Mouse (Mus musculus): ENCODE results near the gene Osbpl7.

Gene Osbpl7

DNA sequence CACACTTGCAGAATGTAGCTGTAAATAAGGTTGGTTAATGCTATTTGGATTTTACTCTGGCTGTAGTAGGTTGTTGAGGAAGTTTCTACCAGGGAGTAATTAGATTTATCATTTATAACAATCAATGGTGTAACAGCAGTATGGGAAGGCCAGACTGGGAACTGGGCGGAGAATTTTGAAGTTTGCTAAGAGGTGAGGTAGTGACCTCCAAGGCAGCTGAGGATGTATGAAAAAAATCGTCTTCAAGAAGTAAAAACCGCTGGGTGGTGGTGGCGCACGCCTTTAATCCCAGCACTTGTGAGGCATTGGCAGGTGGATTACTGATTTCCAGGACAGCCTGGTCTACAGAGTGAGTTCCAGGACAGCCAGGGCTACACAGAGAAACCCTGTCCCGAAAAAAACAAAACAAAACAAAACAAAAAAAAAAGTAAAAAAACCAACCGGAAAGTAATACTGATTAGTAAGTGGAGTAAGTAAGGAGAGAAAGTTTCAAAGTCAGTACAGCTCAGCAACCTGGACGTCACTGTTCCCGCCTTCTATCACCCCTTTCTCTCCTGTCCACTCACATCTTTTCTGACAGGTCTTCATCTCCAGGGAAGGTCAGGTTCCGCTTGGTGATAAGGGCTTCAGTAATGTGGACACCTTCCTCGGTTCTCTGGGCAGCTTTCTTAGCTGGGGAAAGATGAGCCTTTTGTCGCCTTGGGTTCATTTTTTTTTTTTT is 10.0 kb upstream of the Osbpl7 start:
- no peak for DNase-seq

DNA sequence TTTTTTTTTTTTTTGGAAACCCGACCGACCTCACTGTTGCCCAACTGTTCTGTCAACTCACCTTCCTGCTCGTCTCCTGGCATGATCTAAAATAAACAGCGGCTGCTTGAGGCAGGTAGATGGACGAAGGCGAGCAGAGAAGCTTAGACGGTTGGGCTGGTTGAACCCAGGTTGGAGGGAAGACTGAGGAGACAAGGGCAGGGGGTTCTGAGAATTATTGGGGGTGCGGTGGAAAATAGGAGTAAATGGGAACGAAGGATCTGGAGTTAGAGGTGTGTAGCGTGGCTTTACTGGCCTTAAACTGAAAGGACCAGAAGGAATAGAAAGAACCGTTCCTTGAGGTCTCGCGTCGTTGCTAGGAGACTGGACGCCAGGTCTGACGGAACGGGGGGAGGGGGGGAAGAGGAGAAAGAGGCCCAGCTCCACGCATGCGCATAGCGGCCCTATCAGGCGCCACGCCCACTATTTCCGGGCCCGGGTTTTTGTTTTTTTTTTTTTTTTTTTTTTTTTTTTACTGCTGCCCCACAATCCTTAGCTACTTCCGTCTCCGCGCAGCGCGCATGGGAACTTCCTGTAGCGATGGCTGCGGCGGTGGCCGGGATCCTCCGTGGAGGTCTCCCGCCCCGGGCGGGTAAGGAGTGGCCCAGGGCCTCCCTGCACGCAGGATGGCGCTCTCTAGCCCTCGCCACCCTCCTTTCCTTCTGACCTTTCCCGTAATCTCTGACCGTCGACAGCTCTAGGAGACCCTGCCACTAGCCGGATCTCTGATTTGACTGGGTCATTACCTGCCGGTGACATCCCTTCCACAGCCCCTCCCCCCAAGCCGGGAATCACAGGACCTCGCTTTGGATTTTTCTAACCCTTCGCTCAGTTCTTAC is 9.2 kb upstream of the Osbpl7 start, which contains the start of the genes Lrrc46 and Mrpl10:
TSS of gene Lrrc46 (minus strand) at position 386 of the 878 bp plus-strand sequence.
TSS of gene Mrpl10 (plus strand) at position 539 of the 878 bp plus-strand sequence.
- peak; percentile 95 for DNase-seq

DNA sequence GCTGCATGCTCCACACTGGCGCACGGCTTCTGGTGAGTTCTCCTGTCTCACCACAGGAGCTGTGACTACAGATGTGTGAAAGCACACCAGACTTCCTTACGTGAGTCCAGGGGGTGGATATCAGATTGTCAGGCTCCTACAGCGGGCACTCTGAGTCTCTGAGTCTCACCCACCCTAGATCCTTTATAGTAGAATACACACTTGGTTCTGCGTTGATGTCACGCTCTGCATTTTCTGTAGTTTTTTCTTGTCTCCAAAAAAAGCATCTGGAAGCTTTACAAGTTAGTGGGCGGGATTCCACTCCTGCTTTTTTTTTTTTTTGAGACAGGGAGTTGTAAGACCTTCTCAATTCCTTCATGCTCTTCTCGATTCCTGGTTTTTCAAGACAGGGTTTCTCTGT is 5.5 kb upstream of the Osbpl7 start:
- DNase-seq: no peak

DNA sequence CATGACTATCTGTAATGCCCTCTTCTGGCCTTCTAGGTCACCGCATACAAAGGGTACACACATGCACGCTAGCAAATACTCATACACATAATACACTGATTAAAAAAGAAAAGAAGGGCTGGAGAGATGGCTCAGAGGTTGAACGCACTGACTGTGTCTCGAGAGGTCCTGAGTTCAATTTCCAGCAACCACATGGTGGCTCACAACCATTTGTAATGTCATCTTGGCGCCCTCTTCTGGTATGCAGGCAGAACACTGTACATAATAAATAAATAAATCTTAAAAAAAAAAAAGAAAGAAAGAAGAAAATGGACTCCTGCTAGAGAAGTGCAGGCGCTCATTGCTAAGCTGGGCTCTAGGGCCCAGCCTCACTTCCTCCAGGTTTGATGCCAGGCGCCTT is 4.6 kb upstream of the Osbpl7 start:
- no peak for DNase-seq

DNA sequence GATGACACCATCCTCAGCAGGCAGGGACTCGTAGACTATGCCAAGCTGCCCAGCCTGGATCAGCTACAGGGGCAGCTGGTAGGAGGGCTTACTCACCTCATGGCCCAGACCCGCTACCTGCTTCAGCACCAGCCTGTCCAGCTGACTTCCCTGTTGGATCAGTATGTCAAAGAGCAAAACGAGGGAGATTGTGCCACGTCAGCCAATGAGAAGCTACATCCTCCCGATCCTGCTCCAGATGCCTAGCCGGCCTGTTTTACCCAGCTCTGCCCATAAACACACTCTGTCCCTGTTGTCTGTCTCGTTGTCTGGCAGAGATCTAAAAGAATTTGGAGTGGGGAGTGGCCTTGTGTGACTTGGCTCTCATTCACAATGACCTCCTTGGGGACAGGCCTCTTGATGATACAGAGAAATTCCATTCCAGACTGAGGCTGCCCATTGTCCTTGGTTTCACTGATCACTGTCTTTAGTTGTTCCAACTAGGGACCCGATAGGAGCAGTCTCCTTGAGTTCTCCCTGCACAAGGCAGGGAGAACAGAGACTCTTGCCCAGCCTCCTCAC is 2.3 kb upstream of the Osbpl7 start:
- DNase-seq: no peak

DNA sequence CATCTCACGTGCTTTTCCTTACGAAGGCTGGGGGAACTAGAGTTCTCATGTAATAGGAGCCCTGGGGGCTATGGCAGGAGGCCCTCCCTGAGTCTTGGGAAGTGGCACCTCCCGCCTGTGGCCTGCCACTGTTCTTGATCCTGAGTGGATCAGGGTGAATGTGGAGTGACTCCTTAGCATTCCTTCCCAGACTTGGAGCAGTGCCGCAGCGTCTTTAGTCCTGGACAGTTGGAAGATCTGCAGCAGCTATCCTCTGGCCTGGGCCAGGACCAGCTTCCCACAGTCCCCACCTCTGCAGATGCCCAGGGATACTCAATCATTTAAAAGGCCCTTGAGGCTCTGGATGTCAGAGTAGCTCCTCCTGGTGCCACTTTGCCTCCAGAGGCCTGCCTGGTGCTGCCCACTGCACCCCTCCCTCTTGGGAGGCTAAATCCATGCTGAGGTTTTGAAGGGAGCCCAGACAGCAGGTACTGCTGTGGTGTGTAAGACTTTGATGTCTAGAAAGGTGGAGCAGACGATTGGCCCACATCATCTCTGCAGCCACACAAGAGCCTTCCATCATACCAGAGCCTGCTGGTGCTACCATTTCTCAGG is 839 bp upstream of the Osbpl7 start:
- DNase-seq: no peak

DNA sequence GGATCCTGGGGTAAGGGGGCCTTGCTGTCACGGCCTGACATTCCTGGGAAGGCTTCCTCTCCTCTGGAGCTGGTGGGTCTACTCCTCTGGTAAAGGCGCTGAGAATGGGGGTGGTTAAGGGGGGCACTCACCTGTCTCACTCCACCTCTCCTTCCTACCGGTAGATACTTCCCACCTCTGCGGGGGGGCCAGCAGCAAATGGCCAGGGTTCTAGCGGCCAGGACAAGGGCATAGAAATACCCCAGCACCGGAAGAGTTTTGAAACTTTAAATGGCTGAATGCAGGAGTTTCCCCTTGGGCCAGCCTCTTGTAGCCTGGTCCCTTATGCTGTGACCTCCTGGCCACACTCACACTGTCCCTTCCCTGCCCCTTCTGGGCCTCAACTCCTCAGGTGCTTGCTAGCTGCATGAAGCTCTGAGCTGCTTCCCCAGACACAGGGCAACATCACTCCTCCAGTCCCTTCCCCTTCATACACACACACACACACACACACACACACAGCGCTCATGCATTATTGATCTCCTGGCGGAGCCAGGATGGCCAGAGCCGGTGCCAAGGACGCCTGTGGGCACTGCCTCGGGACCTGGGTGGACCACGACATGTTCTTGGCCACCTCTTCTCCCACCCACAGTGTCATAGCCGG is 637 bp downstream of the Osbpl7 start:
- DNase-seq: no peak

DNA sequence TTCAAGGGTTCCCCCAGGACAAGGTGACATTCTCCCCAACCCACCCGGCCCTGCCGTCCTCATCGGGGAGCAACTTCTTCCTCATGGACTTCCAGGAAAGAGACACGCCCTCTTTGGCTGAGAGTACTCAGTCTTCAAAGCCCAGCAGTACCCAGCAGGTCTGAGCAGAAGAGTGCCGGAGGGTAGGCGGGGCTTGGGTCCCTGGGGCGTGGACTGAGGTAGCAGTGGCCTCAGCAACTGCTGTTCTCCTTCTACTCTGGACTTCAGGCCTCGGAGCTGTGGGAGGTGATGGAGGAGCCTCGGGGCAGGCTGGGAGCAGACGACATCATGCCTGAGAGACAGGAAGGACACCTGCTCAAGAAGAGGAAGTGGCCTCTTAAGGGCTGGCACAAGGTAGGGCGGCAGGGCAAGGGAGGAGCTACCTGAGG is 1.8 kb downstream of the Osbpl7 start:
- DNase-seq: peak; percentile 40 to 62

DNA sequence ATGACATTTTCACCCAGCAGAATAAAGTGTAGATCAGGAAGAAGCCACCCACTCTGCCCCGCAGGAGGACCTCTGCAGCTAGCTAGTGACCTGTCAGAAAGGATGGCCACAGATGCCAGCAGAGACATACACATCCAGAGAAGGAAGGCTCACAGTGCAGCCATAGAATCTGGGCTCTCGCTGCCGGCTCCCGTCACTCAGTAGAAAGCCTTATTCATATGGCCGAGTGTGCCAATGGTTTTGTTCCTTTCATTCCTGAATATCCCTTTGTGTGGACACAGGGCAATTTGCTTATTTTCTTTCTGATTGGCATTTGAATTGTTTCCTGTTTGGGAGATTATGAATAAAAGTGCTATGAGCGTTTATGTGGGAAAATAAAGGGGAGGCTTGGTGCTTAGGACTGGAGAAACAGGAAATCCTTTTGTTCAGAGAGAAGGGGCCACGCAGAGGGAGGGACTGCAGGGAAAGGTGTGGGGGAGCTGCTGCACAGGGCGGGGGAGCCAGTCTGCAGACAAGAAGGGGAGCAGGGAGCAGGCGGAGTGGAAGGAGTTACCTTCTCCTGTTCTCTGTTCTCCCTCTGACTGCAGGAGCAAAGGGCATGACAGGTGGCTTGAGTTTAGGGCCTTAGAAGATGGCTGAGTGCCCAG is 13.0 kb downstream of the Osbpl7 start:
- DNase-seq: no peak

DNA sequence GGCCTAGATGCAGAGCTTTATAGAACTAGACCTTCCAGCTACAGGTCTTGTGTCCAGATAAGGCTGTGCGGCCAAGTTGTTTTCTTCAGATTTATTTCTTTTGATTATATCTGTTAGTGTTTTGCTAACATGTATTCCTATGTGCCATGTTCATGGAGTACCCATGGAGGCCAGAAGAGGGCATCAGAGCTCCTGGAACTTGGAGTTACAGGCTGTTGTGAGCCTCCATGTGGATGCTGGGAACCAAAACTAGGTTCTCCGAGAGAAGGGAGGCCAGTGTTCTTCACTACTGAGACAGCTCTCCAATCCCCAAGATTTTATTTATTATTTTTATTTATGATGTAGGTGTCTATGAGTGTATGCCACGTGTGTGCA is 13.5 kb downstream of the Osbpl7 start:
- peak in 1 of 2 experiments; percentile 40 for DNase-seq

DNA sequence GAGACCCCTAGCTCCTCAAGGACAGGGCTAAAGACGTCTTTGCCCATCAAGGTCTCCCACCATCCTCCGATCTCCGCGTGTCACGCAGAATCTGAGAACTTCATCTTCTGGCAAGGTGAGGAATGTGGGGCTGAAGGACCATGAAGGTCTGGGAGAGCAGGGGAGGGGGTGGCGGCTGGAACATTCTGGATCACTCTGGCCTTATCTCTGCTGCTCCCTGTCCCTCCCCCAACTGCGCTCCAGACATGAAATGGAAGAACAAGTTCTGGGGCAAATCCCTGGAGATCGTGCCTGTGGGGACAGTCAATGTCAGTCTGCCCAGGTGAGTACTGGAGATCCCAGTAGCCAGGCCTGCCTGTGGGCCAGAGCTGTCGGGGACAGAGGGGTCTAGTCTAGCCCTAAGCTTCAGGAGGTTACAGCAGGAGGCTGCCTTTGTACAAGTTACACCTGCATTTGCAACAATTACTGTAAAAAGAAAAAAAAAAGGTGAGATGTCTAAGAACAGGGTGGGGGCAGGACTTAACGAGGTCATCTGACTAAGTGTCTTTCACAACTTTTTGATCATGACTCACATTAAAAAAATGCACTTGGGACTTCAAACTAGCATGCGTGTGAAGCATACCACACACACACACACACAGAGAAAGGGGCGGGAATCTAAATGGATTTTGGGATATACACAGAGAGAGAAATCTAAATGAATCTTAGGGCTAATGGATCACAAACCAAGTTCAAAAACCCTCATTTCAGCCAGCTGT is 15.3 kb downstream of the Osbpl7 start:
- no peak for DNase-seq

DNA sequence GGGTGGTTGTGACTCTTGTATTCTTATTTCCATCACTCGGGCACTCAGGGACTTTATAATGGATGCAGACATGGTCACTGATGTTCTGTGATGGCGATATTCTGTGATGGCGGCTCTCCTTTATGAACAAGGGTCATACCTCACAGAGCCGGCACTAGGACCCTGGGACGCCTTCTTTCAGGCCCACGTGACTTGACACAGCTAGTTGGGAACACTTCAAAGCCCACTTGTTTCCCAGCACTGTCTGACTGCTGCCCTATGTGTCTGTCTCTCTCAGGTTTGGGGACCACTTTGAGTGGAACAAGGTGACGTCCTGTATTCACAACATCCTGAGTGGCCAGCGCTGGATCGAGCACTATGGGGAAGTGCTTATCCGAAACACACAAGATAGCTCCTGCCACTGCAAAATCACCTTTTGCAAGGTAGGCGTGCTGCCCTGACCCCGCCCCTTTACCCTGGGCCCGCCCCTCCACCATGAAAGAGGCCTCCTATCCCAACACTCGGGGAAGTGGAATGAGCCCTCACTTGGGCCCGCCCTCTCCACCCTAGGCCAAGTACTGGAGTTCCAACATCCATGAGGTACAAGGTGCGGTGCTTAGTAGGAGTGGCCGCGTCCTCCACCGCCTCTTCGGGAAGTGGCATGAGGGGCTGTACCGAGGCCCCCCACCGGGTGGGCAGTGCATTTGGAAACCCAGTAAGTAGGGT is 16.4 kb downstream of the Osbpl7 start:
- no peak for DNase-seq

DNA sequence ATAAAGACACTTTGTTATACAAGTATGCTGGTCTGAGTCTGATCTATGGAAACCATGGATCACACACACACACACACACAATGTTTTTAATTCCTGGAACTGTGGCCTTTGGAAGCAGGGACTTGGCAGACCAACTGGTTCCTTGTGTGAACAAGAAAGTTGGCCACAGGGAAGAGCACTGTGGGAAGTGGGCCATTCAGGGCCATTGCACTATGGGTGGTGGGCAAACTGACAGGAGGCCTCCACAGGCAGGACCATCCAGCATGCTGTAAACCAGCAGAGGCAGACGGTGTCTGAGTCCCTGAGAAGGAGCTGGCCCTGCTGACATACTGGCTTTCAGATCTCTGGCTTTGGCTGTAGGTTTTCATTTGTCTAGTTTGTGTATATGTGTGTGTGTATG is 18.9 kb downstream of the Osbpl7 start:
- no peak for DNase-seq

DNA sequence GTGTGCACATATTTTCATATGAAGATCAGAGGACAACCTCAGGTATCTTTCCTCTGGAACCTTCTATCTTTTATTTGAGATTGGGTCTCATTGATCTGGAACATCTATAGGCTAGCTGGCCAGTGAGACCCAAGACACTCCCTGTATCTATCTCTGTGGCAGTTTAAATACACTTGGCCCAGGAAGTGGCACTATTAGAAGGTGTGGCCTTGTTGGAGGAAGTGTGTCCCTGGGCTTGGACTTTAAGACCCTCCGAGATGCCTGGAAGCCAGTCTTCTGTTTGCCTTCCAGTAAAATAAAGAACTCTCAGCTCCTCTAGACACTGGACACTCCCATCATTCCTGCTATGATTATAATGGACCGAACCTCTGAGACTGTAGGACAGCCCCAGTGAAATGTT is 19.3 kb downstream of the Osbpl7 start:
- DNase-seq: no peak

DNA sequence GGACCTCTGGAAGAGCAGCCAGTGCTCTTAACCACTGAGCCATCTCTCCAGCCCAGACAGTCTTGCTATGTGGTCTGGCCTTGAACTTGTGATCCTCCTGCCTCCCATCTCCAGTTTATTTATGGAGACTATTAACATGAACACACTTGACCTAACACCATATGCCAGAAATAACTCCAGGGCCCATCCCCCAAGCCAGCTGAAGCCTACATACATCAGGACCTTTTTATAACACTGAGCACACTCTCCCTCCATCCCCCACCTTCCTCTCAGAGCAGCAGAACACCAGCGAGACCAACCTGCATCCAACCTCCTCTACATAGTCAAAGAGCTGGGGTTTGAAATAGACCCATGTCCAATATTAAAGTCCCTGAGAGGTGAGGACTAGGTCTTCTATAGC is 20.7 kb downstream of the Osbpl7 start:
- peak; percentile 36 to 51 for DNase-seq

DNA sequence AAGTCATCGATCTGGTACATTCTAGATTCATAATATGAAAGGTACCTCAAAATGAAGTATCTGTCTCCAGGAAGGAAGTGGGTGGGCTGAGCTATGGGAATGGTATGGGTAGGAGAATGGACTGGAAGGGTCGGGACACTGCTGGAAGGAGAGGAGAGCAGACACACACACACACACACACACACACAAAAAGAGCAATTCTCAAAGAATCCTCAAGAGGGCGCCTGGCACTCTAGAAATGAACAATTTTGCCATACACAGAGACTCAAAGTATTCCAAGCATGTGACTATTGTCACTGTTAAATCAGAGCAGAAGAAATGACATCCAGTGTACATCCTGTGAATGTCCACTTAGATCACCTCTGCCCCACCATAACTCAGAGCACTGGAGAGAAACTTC is 22.1 kb downstream of the Osbpl7 start:
- DNase-seq: peak; percentile 54 to 68

DNA sequence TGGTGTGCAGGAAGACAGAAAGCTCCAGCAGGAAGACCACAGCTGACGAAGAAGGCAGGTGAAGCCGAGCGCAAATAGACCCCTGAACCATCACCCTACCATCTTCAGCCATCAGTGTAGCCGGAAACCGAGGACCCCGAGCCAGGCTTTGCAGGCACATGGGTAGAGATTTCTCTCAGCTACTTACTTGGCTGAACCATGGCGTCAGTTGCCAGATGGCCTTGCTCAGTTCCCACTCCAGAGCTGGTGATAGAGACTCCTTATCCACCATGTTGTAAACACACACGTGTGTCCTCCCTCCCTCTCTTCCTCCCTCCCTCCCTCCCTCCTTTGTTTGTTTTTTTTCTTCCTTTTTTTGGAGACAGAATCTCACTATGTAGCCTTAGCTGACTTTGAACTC is 23.8 kb downstream of the Osbpl7 start:
- DNase-seq: no peak

DNA sequence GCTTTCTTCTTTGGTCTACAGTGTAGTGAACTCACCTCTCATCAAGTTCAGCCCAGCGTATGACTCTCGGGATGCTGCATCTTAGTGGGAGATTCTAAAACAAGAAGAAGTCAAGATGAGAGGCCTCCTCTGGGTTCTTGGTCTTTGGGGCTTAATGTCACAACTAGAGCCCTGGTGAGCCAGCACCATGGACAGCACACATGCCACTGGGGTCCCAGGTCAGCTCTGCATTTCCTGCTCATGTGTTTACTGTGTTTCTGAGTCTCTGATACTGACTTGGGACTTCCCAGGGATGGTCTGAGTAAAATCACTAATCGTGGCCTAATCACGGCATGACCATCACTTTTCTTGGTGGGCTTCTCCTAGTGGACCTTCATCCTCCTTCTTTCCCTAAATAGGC is 28.3 kb downstream of the Osbpl7 start:
- DNase-seq: peak; percentile 81 to 82

DNA sequence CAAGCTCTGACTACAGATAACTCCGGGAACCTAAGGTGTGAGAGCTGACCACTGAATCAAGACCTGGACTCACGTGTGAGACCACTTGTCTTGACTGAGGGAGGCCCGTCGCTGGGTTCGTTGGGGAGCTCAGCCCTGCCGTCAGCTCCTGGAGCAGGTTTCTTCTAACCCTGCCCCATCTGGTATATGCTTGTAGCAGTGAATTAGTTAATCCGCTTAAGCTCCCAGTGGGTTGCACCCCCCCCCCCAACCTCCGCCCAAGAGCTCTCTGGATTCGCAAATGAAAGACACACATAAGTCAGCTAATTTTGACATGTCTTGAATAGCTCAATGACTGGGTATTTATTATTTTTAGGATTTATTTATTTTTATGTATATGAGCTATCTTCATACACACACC is 29.9 kb downstream of the Osbpl7 start:
- no peak for DNase-seq

DNA sequence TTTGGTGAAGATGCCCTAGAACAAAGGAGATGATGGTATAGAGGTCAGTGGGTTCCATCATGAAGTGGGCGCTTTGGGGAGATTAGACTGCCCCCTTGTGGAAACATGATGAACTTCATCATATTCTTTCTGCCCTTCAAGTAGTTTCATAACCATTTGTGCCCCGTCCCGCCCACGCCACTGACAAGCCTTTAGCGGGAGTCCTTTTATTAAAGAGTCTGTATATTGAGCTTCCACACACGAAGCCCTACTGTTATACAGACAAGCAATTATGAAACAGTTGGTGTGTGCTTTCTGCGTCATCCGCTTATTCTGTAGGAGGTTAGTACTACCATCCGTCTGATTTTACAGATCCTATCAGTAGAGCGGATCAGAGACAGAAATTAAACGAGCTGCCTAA is 32.5 kb downstream of the Osbpl7 start:
- DNase-seq: peak; percentile 58 to 69
